Mouse (Mus musculus) cerebellum, adult 2 months (tissue): Measurements from ENCODE around the gene Ccdc97.

Experiments used
- CTCF ChIP-seq: fragments of 200-500 bp; IDR thresholded peaks from 2 replicates; pipeline ENCODE4 v1.5.1; 2011; ENCODE audit warnings: low read depth, mild to moderate bottlenecking, control low read depth, low read length, moderate library complexity, borderline replicate concordance; ENCODE audit not compliant: insufficient read depth
- POLR2A ChIP-seq: fragments of 200-500 bp; IDR thresholded peaks from 2 replicates; pipeline ENCODE4 v1.6.1; 2011; ENCODE audit warnings: low read length, control low read depth, borderline replicate concordance; ENCODE audit not compliant: insufficient read depth

- TF ChIP-seq CTCF (no peak), POLR2A (no peak)
Measured at GRCm38 (mm10) chr7:25669158-25669557, 49.7 kb downstream of the Ccdc97 start.
